Mouse (Mus musculus) urinary bladder, adult 2 months (tissue): ENCODE measurements around the gene Znfx1. TPM values are rescaled to one million over a fixed set of nuclear protein-coding genes. Genes with fewer than 3 reads are reported as not detected.
"Not testable (repeated sequence)": the region's sequence is repeated elsewhere in the genome, so short reads cannot be mapped to it uniquely, and the experiment has no call there.

Source experiments
- DNase-seq: peaks from one replicate; pipeline ENCODE4 v3.0.0; 2022; ENCODE audit warnings: low spot score
- polyA plus RNA-seq: library from polyadenylated mRNA; depleted of rRNA; stranded (reverse); fragments of >200 nt; gene quantifications from 2 replicates; pipeline ENCODE4 v1.2.3, GENCODE M21; 2012

Znfx1 gene
- polyA plus RNA-seq, 1 experiment, result 18.0 TPM

DNA sequence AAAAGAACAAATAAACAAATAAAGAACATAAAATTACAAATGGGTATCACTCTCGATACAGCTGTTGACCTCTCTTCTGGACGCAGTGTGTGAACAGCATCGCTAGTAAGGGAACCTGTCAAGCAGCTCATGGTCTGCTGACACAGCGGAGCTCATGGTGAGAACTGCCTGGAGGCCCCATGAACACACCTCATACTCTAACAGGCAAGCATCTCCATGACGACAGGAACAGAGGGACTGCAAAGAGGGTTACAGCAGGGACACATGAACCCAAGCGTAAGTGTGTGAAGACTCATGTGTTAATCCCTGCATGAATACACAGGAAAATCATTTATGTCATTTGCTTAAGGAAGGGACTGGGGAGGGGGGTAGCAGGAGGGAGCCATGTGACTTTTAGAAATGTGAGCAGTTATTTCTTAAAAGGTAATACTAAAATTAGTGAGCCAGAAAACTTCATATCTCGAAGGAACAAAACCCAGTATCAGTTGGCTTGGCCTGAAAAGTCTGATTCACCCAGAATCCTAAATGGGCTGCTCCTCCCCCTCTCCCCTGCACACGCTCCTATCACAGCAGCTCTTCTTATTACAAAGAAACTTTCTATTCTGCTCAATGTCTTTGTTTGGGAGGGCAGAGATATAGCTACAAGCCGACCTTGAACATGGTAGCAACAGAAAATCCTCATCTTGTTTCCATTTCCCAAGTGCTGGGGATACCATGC lies 9.5 kb downstream of the Znfx1 start:
- no peak for DNase-seq

DNA sequence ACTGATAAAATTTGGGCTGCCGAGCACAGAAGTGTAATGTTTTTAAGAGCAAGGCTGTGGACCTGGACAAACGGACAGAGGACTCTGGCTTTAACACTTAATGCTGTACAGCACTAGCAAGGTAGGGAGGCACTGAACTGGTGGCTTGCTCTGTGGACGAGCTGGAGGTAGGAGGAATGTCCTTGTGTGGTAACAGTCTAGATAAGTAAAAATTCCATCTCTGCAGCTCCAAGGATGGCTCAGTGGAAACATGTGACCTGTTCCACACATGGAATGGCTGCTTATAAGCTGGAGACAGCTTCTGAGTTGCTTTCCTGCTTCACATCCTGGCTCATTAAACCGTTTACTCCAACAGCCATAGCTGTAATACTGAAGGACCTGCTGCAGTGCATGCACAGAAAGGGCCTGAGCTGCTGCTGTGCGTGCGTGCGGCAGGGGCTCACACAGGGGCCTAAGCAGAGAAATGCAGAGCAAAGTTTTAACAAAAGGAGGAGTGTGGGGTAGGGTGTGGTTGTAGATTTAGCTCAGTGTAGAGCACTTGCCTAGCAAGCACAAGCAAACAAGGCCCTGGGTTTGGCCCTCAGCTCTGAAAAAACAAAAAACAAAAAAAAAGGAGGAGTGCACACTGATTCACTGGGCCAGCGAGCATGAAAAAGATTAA lies 14.0 kb downstream of the Znfx1 start:
- no peak for DNase-seq

GRCm38 (mm10) chr2:167048223-167048622 lies 14.6 kb downstream of the Znfx1 start:
- no peak for DNase-seq

- no peak for DNase-seq
Measured at GRCm38 (mm10) chr2:167043400-167044121, 19.3 kb downstream of the Znfx1 start.

DNA sequence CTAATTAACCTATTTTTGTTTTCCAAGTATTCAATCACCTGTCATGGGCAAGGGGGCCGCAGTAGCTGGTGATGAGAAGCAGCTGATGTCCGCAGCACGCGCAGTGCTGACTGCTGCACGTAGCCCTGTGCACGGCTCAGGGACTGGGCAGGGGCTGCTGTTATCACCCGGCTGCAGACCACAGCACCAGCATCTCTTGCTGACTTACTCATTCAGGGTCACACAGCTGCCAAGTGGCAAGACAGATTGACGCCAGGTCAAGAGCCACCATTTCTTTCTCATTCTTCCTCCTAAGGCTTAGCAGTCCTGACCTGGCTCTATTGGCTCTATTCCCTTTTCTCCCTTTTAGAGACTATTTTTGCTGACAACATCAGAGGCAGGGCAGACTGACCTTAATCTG lies 23.4 kb downstream of the Znfx1 start:
- no peak for DNase-seq

DNA sequence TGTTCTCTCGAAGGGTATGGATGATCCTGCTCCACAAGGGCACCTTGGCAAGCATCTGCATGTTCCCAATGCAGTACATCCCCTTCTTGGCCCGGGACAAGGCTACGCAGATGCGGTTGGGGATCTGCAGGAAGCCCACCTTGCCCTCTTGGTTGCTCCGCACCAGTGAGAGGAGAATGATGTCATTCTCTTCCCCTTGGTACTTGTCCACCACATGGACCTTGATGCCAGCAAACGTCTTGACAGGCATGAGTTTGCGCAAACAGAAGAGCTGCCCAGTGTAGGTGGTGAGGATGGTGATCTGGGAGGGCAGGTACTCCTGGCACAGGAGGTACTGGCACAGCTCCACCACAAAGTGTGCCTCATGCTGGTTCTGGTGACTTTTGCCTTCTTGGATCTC lies 24.1 kb downstream of the Znfx1 start:
- DNase-seq, result no peak

DNA sequence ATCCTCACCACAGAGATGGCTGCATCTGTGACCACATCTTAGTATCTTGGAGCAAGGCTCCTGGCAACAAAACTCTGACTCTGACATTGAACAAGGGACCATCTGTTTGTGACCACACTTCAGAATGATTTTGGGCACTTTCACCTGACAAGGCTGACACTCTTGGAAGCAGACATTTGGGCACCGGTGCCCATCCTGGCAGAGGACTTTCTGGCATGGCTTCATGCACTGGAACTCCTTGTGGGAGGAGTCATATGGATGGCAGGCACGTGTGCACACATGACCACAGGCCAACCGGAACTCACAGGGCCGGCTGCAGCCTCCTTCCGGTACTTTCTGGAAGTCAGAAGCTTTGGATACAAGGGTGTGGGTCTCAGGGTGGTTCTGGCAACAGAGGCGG lies 24.5 kb downstream of the Znfx1 start:
- DNase-seq, result no peak

- no peak for DNase-seq
Measured at GRCm38 (mm10) chr2:167037710-167038109, 25.1 kb downstream of the Znfx1 start.

GRCm38 (mm10) chr2:167030507-167030906 lies 32.3 kb downstream of the Znfx1 start:
- no peak for DNase-seq

- no peak for DNase-seq
Measured at GRCm38 (mm10) chr2:167028553-167028952, 34.3 kb downstream of the Znfx1 start.

- DNase-seq, result no peak
Measured at GRCm38 (mm10) chr2:167019396-167019795, 43.4 kb downstream of the Znfx1 start.

- DNase-seq, result no peak
Measured at GRCm38 (mm10) chr2:167015382-167015718, 47.5 kb downstream of the Znfx1 start.

DNA sequence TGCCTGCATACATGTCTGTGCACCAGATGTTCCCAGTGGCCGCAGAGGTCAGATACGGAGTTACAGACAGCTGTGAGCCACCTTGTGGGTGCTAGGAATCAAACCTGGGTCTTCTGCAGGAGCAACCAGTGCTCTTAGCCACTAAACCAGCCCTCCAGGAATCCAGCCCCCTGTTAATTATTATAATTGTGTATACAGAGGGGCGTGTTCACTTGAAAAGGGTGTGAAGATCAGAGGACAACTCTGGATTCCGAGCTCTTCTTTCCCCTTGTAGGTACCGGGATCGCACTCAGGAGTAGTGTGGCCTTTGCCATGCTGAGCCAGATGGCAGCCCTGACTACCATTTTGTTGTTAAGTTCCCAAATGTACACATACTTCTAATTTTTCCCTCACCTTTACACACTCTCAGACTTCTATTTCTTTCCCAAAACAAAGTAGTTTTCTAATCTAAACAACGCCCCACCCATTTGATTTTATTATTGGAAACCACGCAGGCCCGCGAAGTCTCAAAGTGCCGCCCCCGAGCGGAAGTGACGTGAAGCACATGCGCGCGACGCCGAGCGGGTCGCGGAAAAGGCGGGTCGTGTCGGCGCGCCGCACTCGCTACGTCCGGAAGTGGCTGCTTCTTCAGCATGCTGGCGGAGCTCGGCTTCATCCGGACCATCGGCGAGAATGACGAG lies 48.0 kb downstream of the Znfx1 start, which contains the start of gene Ddx27:
TSS of gene Ddx27 (plus strand) at position 492 of the 680 bp plus-strand sequence.
- peak; percentile 86 for DNase-seq

DNA sequence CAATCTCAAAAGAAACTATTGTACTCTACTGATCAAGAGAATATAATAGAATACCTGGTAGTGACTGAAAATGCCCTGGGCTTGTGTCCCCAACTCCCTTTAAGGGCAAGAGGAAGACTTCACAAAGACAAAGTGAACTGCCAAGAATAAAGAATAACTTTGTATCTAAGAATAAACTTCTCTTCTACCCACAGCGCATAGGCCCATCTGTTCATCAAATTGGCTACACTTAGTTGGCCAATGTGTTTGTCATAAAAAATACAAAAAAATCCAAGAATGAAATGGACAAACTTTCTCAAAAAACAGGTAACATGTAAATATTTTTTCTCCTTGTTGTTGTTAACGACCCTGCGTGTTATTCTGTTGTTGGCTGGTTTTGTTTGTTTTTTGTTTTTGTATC lies 52.3 kb downstream of the Znfx1 start:
- no peak for DNase-seq

- DNase-seq, result no peak
Measured at GRCm38 (mm10) chr2:167009483-167009882, 53.3 kb downstream of the Znfx1 start.

DNA sequence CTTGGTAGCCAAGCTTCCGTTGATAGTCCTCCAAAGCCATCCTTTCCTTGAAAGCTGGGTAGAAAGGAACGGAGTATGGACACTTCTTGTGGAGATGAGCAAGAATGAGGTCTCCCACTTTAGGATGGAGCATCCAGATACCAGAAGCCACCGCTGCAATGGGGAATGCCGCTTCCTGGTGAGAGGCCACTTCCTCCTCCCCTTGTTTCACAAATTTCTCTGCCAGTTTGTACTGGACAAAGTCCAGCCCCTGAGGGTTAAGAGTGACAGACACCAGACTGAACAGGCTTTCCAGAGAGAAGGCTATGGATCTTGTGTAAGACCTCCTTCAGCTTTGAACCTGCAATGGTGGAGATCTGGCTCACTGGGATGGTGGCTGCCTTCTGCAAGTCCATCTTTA lies 55.2 kb downstream of the Znfx1 start:
- not testable (repeated sequence) for DNase-seq

DNA sequence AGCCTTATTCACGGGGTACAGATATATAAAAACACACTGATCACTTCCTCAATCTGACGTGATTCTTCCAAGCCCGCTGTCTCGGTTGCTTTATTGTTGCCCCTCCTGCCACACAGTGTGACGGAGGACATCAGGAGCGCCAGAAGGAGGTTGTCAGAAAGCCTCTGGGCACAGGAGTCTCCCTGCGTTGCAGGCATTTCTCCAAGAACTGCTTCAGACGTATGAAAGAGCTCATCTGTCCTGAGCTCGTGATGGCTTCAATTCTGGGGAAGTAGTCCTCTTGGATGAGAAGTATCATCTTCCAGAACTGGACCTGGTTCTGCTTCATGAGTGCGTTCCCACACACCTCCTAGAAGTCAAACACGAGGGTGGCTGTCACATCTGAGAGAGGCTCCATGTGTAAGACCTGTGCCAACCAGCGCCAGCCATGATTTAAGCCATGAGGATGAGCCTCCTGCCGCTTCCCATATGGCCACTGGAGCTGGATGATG lies 55.8 kb downstream of the Znfx1 start:
- DNase-seq, result no peak

DNA sequence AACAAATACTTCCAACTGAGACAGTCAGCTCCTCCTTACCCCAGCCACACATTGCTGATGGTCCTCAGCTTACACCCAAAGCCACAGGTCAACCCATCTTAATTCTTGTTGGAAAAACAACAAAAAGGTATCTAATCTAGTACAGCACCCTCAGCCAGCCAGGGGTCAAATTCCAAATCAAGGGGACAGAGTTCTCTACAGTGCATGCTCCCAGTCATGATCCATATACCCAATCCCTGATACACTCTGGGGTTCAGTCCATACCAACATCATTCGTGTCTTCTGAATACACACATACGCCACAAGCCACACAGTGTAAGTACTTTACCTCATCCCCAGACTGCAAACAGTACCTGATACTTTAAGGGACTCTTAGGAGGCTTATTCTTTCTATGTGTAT lies 56.5 kb downstream of the Znfx1 start:
- DNase-seq, result no peak

GRCm38 (mm10) chr2:167004099-167004854 lies 58.5 kb downstream of the Znfx1 start:
- no peak for DNase-seq

GRCm38 (mm10) chr2:167001486-167001885 lies 61.3 kb downstream of the Znfx1 start:
- DNase-seq, result no peak

DNA sequence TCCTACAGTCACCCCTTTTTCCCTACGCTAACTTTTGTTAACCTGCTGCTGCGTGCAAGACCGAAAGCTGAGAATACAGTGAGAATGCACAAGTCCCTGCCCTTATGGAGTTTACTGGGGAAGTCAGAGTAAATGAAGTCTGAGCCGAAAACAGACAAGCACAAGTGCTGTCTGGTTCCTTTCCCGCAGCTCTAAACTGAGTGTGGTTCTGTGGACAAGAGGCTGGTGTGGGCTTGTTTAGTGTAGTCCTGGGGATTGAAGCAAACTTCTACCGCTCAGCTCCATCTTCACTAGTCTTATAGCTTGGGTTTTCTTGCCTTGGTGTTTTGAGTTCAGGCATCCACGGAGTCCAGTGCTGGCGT lies 66.3 kb downstream of the Znfx1 start:
- no peak for DNase-seq
